Mouse (Mus musculus) urinary bladder, postnatal 10 days (tissue): Measurements from ENCODE around the gene Pgpep1.

Source experiments
- DNase-seq: peaks from one replicate; pipeline ENCODE4 v3.0.0; 2022; ENCODE audit warnings: low spot score

The Pgpep1 gene

DNA sequence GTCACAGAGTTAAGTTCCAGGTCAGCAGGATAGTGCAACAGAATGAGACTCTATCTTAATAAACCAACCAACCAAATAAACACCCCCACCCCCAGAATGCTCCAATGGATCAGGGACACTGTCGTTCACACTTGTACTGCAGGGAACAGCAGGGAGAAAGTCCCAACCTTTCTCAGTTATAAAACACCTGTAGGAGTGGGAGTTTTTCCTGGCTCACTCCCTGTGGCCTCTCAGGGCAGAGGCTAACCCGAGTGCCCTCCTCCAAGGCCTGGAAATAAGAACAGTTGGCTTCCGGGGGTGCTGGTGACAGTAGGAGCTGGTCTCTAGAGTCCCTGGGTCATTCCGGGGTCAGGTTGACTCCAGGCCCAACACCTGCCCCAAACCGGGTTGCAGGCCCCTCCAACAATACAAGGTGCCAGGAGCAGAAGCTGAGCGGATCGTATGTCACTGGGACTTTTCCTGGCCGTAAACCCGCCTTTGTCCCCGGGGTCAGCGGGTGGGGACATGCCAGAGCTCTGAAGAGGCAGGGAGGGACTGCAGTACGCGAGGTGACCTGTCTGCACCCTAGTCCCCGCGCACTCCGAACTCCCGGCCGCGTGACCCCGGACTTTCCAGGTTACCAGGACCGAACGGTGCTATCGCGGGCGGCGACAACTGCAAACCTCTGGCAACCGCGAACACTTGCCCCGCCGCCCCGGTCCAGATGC, 1.1 kb downstream of the Pgpep1 start:
- DNase-seq: no peak

DNA sequence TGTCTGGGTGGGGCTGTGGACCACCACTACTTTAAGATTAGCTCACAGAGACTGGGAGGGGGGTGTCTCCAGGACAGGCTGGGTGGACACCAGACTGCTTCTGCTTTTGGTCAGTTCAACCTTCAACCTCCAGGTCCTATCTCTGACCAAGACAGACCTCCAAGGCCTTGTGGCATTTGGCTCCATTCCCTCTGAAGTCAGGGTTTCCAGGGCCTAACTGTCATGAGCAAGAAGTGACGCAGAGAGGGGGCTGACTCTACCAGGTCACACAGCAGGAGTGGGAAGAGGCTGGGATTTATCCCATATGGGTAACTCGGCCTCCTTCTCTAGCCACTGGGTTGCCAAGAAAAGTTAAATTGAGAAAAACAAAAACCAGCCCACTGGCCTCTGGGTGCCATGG, 2.4 kb downstream of the Pgpep1 start:
- DNase-seq: no peak

- DNase-seq: no peak
Measured at GRCm38 (mm10) chr8:70657214-70657613, 3.0 kb downstream of the Pgpep1 start.

DNA sequence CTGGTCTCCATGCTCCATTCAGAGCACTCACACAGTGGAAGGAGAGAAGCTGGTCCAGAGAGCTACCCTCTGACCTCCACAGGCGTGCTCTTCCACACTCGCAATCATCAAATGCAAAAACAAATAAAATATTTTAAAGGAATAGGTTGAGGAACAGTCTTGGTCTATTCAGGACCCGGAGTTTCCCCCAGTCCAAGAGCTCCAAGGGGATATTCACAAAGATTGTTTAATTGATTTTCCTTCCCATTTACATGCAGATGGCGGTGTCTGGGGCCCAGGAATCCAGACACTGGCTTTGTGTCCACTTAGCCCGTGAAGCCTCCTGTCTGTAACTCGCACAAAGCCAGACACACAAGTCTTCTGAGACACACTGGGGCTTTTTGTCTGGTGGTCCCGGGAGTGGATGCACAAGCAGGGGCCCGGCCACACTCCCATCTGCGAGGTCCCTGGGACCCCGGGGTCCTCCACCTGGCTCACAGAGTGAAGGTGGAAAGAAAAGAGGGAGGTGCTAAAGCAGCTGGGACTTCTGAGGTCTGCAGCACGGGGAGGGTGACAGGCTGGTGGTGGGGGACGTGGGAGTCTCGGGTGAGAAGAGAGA, 3.9 kb downstream of the Pgpep1 start:
- DNase-seq: no peak

- no peak for DNase-seq
Measured at GRCm38 (mm10) chr8:70655469-70655868, 4.7 kb downstream of the Pgpep1 start.

DNA sequence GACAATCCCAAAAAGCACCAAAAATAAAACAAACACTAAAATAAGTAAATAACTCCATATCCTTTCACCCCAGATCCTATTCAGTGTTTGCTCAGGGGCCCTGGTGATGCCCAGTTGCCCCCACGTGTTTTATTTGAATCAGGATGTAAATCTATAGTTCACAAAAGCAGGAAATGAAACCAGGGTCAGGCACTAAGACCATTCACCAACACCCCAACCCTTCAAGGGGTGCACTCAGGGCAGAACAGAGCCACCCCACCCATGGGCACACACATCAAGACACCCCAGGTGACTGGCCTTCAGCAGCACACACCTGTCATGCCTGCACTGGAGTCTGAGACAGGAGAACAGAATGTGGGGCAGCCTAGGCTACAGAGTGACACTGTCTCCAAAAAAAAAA, 6.1 kb downstream of the Pgpep1 start:
- DNase-seq: no peak

- no peak for DNase-seq
Measured at GRCm38 (mm10) chr8:70653226-70653625, 7.0 kb downstream of the Pgpep1 start.

DNA sequence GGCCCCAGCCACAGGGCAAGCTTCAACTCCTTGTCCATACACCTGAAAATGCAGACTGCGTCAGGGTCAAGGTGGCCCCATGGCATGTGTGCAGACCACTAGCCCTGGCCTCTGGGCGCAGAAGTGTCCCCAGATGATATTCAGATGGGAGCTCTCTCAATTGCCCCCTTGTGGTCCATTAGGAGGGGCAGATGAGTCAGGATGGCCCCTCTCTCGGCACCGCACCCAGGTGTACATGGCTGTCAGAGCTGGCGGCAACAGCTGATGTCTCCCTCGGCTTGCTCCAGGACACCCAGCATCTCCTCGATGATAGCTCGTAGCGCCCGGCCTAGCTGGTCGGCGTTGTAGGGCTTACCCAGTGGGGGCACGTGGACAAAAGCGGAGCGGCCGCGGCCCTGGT, 9.8 kb downstream of the Pgpep1 start:
- no peak for DNase-seq

DNA sequence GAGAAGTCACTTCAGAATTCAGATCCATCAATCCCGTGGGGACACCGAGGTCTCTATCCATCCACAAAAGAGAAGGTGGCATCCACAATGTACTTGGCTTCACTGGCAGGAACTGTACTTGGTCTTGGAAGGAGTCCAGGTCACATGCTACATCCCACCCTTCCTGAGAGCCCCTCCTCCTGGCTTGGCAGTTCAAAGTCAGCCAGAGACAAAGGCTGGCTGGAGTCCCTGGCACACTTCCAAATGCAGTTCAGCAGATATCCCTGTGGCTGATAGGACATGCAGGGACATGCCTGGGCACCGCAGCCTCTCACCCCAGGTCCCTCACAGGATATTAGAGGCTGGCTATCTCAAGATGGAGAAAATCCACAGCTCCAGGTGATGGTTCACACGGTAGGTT, 10.9 kb downstream of the Pgpep1 start:
- DNase-seq: no peak

- DNase-seq: no peak
Measured at GRCm38 (mm10) chr8:70648921-70649320, 11.3 kb downstream of the Pgpep1 start.

GRCm38 (mm10) chr8:70648164-70648442, 12.1 kb downstream of the Pgpep1 start:
- DNase-seq: no peak

- DNase-seq: no peak
Measured at GRCm38 (mm10) chr8:70647343-70648163, 12.6 kb downstream of the Pgpep1 start.

DNA sequence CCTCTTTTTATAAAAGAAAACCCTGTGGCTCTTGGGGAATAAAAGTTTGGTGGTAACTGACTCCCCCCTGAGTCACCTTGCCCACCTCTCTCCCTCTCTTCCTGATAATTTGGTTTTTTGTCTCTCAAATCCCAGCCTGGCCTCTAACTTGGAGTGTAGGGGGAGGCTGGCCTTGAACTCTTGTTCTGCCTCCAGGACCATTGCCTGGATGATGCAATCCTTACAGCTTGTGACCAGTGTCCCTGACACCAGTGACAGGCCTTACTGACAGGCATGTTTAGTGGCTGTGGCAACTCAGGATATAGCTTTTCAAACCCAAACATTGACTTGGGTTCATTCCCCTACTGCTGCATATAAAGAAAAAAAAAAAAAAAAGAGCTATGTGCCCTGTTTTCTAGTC, 13.4 kb downstream of the Pgpep1 start:
- no peak for DNase-seq

GRCm38 (mm10) chr8:70646369-70646768, 13.8 kb downstream of the Pgpep1 start:
- DNase-seq: no peak

- no peak for DNase-seq
Measured at GRCm38 (mm10) chr8:70645501-70646224, 14.5 kb downstream of the Pgpep1 start.

DNA sequence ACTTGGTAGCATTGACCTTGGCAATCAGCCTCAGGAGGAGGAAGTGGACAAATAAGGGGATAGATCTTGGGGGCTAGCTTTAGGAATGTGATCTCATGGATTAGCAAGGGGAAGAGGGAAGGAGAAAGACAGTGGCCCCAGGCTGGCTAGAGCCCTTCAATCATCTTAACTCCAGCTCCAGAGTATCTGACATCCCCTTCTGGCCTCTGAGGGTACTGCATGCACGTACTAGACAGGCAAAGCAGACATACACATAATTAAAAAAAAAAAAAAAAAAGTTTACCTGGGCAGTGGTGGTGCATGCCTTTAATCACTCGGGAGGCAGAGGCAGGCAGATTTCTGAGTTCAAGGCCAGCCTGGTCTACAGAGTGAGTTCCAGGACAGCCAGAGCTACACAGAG, 16.1 kb downstream of the Pgpep1 start:
- DNase-seq: no peak

- no peak for DNase-seq
Measured at GRCm38 (mm10) chr8:70643019-70643418, 17.2 kb downstream of the Pgpep1 start.

DNA sequence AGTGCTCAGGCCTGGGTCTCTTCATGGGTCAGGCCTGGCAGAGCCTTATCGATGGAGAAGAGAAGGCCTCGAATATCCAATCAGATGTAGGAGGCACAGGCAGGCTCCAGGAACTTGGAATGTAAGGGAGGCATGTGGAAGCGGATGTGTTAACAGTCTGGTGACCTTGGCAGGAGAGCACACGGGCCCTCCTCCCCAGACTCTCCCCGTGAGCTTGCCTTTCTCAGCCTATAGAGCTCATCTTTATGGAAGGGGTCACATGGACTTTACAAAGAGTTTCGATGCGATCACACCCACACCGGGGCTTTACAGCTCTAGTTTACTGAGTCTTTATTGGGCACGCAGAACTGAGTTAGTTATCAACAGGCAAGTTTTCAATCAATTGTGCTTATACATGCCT, 21.4 kb downstream of the Pgpep1 start:
- DNase-seq: no peak

DNA sequence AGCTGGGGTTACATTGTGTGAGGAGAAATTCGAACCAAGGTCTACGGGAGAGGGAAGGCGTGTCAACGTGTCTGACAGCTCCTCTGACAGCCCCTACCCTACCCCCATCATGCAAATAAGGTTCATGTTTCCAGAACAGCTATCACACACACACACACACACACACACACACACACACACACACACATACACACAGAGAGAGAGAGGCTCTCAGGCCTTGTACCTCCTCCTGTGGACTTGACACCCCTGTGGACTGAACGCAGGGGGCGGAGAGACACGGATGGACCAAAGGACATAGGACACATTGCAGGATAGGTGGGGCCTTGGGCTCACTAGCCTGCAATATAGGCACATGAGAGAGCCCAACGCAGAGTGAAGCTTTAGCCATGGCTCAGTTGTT, 23.4 kb downstream of the Pgpep1 start:
- DNase-seq: no peak

- DNase-seq: no peak
Measured at GRCm38 (mm10) chr8:70635527-70635926, 24.7 kb downstream of the Pgpep1 start.

- no peak for DNase-seq
Measured at GRCm38 (mm10) chr8:70634066-70634465, 26.1 kb downstream of the Pgpep1 start.

GRCm38 (mm10) chr8:70632346-70632892, 27.8 kb downstream of the Pgpep1 start, which contains the start of gene Gdf15:
Gene Gdf15, minus strand, starts transcription at chr8:70632456.
- no peak for DNase-seq
